ENCODE assay signal across 9 mouse cellular contexts in genomic region chr12:29279631-29280080, GRCm38 (mm10).
DNase-seq lines count a peak whose midpoint lies in the region; ATAC-seq and TF ChIP-seq lines count a peak whose summit lies in the region.
"Had no signal": no experiment of that assay in that cellular context is flagged by ENCODE, and none has a peak within 500 bp of the region (broad histone marks: within the 10 kb centered on the region; RNA-seq: fewer than 3 reads in every experiment).

No protein-coding gene starts in this region.

- H3K36me3 ChIP-seq in heart, embryonic 13.5 days, result no peaks in the 10 kb centered on the region
- H3K36me3 ChIP-seq in embryonic facial prominence, embryonic 15.5 days, result no peaks in the 10 kb centered on the region
- no peaks in the 10 kb centered on the region for H3K36me3 ChIP-seq in limb, embryonic 13.5 days
- no peaks in the 10 kb centered on the region for H3K36me3 ChIP-seq in thymus, adult 2 months (ENCODE audit: control insufficient read depth, insufficient read depth, low read length)

- no peak for TF ChIP-seq CTCF in thymus, adult 2 months (IDR thresholded peaks at IDR 0.05; ENCODE audit: borderline replicate concordance, control insufficient read depth, extremely low read depth, insufficient read depth, low read length, poor library complexity)

- peaks cover 27% of the 10 kb centered on the region for H3K4me1 ChIP-seq in heart, embryonic 13.5 days
- peaks cover 18% of the 10 kb centered on the region for H3K4me1 ChIP-seq in embryonic facial prominence, embryonic 15.5 days
- H3K4me1 ChIP-seq in limb, embryonic 13.5 days, result peaks cover 21% of the 10 kb centered on the region
- H3K4me1 ChIP-seq in thymus, adult 2 months (replicated peaks; ENCODE audit: control insufficient read depth, insufficient read depth, low read length), result no peaks in the 10 kb centered on the region

- DNase-seq in heart, adult 18-20 months, result no peak
- peak; percentile 52 for DNase-seq in adrenal gland, postnatal 14 days
- no peak for DNase-seq in thymus, adult 2 months
- no peak for DNase-seq in cerebellum, adult 9-11 months
- no peak for DNase-seq in thymus, postnatal 36 days

- TF ChIP-seq POLR2A in thymus, adult 2 months (IDR thresholded peaks at IDR 0.05; ENCODE audit: control insufficient read depth, extremely low read depth, insufficient read depth, low read length, poor library complexity), result no peak

- ATAC-seq in heart, embryonic 13.5 days (ENCODE audit: extremely low read depth, insufficient number of reproducible peaks, low FRiP score, low TSS enrichment), result no peak
- ATAC-seq in embryonic facial prominence, embryonic 15.5 days (ENCODE audit: insufficient number of reproducible peaks, low FRiP score, low TSS enrichment, low read depth), result no peak
- no peak for ATAC-seq in limb, embryonic 13.5 days (ENCODE audit: low FRiP score, low read depth)

- peak overlapping the region; percentile 63 for H3K9ac ChIP-seq in heart, embryonic 13.5 days
- no peak overlapping the region for H3K9ac ChIP-seq in embryonic facial prominence, embryonic 15.5 days
- peak overlapping the region; percentile 35; the same call in 1 of the 2 replicates for H3K9ac ChIP-seq in limb, embryonic 13.5 days
- H3K9ac ChIP-seq: liver, embryonic 14.5 days had no signal

- peak overlapping the region; percentile 23; the same call in 1 of the 2 replicates for H3K4me3 ChIP-seq in heart, embryonic 13.5 days
- H3K4me3 ChIP-seq in embryonic facial prominence, embryonic 15.5 days (replicated peaks), result no peak overlapping the region
- peak overlapping the region; percentile 23 for H3K4me3 ChIP-seq in limb, embryonic 13.5 days
- no peak overlapping the region for H3K4me3 ChIP-seq in thymus, adult 2 months (ENCODE audit: control insufficient read depth, insufficient read depth, low read length)

- H3K4me2 ChIP-seq in heart, embryonic 13.5 days, result peak overlapping the region; percentile 61
- peak overlapping the region; percentile 40 for H3K4me2 ChIP-seq in embryonic facial prominence, embryonic 15.5 days (replicated peaks)
- peak overlapping the region; percentile 54 for H3K4me2 ChIP-seq in limb, embryonic 13.5 days (replicated peaks)

- no peaks in the 10 kb centered on the region for H3K27me3 ChIP-seq in heart, embryonic 13.5 days (replicated peaks)
- H3K27me3 ChIP-seq in embryonic facial prominence, embryonic 15.5 days, result no peaks in the 10 kb centered on the region
- 0 out of 2 replicates have a peak, but pooled peaks cover 2% of the 10 kb centered on the region for H3K27me3 ChIP-seq in limb, embryonic 13.5 days
- H3K27me3 ChIP-seq in thymus, adult 2 months (ENCODE audit: control insufficient read depth, insufficient read depth, low read length), result no peaks in the 10 kb centered on the region

- WGBS in heart, embryonic 13.5 days, result 10% methylated on average over 13 of the region's 13 CpGs
- 8% methylated on average over 13 of the region's 13 CpGs for WGBS in embryonic facial prominence, embryonic 15.5 days
- 10% methylated on average over 13 of the region's 13 CpGs for WGBS in limb, embryonic 13.5 days
- WGBS in thymus, adult 2 months, result 15% methylated on average over 13 of the region's 13 CpGs

- peak overlapping the region; percentile 42 for H3K27ac ChIP-seq in heart, embryonic 13.5 days (replicated peaks)
- H3K27ac ChIP-seq in embryonic facial prominence, embryonic 15.5 days (replicated peaks), result peak overlapping the region; percentile 63; the same call in 1 of the 2 replicates
- peak overlapping the region; percentile 34; the same call in 1 of the 2 replicates for H3K27ac ChIP-seq in limb, embryonic 13.5 days
- H3K27ac ChIP-seq in thymus, adult 2 months (ENCODE audit: control insufficient read depth, insufficient read depth, low read length), result no peak overlapping the region
- H3K27ac ChIP-seq: liver, embryonic 14.5 days had no signal

- no peaks in the 10 kb centered on the region for H3K9me3 ChIP-seq in heart, embryonic 13.5 days
- 0 out of 2 replicates have a peak, but pooled peaks cover 3% of the 10 kb centered on the region for H3K9me3 ChIP-seq in embryonic facial prominence, embryonic 15.5 days (replicated peaks)
- no peaks in the 10 kb centered on the region for H3K9me3 ChIP-seq in limb, embryonic 13.5 days

Comparison
In these comparisons a context has a peak if more than half of its experiments do, and no peak if none do; other contexts are left out.
1. H3K4me3 ChIP-seq: peak in heart, embryonic 13.5 days (single experiment) and limb, embryonic 13.5 days (single experiment); none in embryonic facial prominence, embryonic 15.5 days (single experiment) and thymus, adult 2 months (single experiment).
2. Peak in every context shown above with its lines, with median percentiles within 50 percentile points of each other: H3K4me2 ChIP-seq.